Mouse (Mus musculus) CD4-positive, CD25-positive, alpha-beta regulatory T cell, adult 2 months (primary cell): ENCODE data around the gene Hist1h2bn.
"Not testable (repeated sequence)": the region's sequence is repeated elsewhere in the genome, so short reads cannot be mapped to it uniquely, and the experiment has no call there.

Source experiments
- DNase-seq: peaks from one replicate; pipeline ENCODE4 v3.0.0-alpha.2; 2012; ENCODE audit warnings: low read depth, low spot score

Hist1h2bn gene

DNA sequence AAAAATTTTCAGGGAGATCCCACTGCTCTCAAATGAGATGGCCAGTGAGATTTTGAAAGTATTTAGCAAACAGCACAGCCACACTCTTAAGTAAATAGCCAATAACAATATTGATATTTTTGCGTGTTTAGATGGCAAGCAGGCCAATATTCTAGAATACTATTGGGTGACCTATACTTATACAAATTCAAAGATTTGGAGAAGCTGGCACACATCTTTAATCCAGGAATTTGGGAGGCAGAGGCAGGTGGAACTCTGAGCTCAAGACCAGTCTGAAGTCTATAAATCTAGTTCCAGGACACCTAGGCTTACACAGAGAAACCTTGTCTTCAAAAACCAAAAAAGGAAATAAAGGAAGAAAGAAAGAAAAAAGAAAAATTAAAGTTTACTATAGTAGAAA lies 27.7 kb downstream of the Hist1h2bn start:
- DNase-seq: no peak

DNA sequence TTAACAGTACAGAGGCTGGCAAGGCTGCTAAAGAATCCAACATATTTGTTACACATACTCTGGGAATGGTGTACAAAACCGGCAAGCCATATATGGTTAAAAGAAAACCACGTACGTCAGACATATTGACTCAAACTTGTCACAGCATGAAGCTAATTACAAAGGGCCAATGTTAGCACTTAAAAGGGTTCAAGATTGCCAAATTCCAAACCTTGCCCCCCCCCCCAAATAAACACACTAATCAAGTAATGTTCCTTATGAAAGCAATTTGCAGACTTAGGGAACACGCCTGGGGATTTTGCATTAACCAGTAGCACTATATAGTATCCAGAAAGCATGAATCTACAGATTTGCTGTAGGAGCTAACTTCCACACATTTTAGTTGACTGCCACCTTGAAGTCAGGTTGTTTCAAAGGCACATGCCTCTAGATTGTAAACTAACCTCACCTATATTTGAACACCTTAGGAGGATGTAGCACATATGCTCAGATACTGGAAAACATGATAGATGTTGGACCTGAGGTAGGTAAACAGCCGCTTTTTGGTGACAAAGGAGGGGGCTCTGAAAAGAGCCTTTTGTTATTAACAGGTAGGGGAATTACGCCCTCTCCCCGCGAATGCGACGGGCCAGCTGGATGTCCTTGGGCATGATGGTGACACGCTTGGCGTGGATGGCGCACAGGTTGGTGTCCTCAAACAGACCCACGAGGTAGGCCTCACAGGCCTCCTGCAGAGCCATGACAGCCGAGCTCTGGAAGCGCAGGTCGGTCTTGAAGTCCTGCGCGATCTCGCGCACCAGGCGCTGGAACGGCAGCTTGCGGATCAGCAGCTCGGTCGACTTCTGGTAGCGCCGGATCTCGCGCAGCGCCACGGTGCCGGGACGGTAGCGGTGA lies 28.7 kb downstream of the Hist1h2bn start:
- peak; percentile 45 for DNase-seq

- DNase-seq: peak; percentile 86
These were observed 29.3 kb downstream of the Hist1h2bn start, which contains the start of gene Hist1h3i for GRCm38 (mm10) chr13:21783255-21783617. Hist1h3i (minus strand) TSS chr13:21783370.

GRCm38 (mm10) chr13:21783734-21784161 lies 29.8 kb downstream of the Hist1h2bn start:
- DNase-seq: peak; percentile 68

DNA sequence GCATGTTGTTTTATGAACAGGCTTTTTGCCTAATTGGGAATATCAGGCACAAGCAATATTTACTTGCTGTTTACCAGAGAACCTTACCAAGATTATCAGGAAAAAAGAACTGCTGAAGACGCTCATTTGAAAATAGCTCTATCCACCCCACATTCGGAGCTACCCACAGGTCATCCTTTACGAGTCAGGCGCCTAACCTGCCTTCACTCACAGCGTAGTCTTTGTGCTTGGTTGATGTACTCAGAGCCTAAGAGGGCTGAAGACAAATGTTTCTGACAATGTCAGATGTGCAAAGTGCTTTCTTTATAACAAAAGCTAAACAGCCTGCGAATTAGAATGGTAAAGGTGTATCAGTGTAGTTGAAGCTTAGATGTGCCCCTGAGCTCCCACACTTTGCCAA lies 30.4 kb downstream of the Hist1h2bn start:
- DNase-seq: no peak

DNA sequence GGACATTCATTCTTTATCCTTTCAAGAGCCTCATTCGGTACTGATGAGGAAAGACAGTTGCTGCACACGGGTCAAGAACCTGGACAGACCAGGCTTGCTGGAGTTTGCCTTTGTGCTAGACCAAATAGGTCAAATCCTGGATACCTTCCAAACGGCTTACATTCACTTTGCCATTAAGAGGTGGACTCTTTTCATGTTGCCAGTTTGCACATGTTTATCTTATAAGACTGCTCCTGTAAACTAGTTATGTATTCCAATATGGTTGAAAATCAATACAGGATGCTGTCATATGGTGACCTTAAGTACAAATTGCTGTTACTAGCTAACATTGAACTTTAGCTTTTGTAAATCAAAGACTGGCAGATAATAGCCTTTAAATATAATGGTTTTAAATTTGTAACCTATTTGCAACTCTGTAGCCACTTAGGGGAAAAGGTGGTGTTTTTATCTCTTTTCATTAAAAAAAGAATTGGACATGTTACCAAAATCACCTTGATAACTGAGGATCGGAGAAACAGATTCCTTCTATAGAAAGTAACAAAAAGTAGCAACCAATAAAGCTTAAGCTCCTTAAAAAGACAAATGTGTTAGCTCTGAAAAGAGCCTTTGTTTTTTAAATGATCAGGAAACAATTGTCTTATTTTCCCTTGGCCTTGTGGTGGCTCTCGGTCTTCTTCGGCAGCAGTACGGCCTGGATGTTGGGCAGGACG lies 32.4 kb downstream of the Hist1h2bn start:
- peak; percentile 25 for DNase-seq

DNA sequence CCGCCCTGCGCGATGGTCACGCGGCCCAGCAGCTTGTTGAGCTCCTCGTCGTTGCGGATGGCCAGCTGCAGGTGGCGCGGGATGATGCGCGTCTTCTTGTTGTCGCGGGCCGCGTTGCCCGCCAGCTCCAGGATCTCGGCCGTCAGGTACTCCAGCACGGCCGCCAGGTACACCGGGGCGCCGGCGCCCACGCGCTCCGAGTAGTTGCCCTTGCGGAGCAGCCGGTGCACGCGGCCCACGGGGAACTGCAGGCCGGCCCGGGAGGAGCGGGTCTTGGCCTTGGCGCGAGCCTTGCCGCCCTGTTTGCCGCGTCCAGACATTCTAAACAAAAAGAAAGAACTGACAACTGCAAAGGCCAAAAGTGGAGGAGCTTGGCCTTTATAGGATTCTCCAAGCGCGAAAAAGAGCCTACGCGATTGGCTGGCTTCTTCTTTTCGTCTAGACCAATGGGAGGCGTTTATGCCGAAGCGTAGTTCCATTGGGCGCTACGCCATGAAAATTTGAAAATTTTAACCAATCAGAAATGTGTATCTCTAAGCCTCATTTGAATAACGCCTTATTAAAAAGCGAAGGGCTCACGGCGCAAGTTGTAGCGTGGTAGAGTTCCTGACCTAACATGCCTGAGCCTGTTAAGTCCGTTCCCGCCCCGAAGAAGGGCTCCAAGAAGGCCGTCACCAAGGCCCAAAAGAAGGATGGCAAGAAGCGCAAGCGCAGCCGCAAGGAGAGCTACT lies 33.1 kb downstream of the Hist1h2bn start, which contains the start of the genes Hist1h2an and Hist1h2bp:
TSS of gene Hist1h2an (minus strand) at position 320 of the 731 bp plus-strand sequence.
TSS of gene Hist1h2bp (plus strand) at position 563 of the 731 bp plus-strand sequence.
- DNase-seq: peak; percentile 92

GRCm38 (mm10) chr13:21787760-21788593 lies 34.1 kb downstream of the Hist1h2bn start:
- DNase-seq: no peak

- no peak for DNase-seq
These were observed 36.0 kb downstream of the Hist1h2bn start for GRCm38 (mm10) chr13:21789925-21790324.

GRCm38 (mm10) chr13:21790601-21791283 lies 36.8 kb downstream of the Hist1h2bn start:
- no peak for DNase-seq

DNA sequence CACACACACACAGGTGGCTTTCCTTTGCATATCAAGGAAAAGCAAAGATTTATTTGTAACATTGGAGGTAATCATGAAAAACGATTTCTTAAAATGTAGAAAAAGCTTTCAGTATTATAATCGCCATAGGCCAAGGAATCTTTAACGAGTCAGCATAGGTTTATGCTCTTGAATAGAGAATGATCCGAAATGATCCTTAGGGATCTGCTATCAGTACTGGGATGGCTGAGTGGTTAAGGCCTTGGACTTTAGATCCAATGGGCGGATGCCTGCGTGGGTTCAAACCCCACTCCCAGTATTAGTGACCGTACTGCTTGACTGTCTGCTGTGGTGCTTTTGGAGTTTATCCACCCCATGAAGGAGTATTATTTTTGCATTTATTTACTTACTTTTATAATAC lies 41.7 kb downstream of the Hist1h2bn start:
- DNase-seq: no peak

DNA sequence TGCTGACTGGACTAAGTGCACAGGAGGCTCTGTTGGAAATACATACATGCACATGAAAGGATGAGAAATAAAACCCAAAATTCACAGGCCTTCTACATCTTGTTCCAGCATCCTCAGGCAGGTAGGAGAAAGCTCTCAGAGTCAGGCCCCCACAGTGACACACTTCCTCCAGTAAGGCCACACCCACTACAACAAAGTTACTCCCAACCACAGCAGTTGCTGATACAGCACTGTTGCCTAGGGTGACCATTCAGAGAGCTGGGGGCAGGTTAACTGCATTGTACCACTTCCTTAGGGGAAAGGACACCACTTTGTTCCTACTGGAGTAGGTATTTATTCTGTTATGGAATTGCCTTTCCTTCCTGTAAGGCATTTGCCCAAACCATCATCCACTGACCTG lies 43.2 kb downstream of the Hist1h2bn start:
- DNase-seq: not testable (repeated sequence)

DNA sequence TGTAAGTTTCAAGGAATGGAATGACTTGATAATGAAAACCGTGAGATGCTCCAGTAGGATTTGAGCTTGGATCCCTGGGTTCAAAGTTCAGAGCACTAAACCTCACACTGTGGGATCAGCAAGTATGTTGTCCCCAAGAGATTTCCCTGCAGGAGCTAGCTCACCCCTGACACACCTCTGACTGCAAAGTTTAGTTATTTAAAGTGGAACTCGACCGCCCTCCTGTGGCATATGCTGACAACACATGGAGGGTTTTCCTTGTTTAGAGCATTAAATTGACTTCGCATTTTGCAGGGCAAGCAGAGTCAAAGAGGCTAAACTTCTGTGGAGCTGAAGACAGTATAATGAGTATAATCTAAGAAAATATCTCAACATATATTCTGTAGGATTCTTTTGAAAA lies 49.1 kb downstream of the Hist1h2bn start:
- not testable (repeated sequence) for DNase-seq
